Mouse (Mus musculus): ENCODE data around the gene Nptx1.

GRCm38 (mm10) chr11:119546496-119547182, 914 bp downstream of the Nptx1 start:
- TF ChIP-seq CTCF (IDR thresholded peaks at IDR 0.05; ENCODE audit: low read depth) (no peak), EP300 (IDR thresholded peaks at IDR 0.05; ENCODE audit: low read depth) (no peak)
